Comparison of ENCODE assay signal across 8 mouse cellular contexts in the genomic region with DNA sequence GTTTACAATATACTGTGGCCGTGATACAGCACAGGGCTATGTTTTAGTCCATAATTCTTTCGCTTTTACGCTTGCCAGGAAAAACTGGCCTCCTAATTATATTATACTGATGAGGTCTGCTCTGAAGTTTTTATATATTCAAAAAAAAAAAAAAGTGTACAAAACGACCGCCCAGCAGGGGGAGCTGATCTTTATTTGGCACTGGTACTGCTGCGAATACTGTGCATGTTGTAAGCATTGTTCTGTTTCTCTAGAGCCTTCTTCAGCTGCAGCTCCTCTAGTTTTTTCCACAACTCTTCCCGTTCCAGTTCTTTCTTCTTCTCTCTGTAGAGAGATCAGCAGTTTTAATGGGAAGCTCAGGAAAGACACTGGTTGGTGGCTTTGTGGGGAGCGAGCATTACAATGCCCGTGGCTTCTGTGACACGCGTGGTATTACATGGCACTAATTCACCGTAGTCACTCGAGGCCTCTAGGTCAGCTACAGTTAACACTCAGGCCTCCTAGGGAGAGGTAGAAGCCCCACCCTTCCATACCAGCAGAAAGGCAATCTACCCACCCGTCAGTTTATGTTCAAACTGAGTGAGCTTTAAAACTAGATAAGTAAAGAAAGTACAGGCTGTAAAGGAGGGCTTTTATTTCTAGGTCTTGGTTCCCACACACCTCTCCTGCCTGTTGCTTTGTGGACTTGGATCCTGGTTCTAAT. TPM values are rescaled to one million over a fixed set of nuclear protein-coding genes. Genes with fewer than 3 reads are reported as not detected.
DNase-seq lines count a peak whose midpoint lies in the region; ATAC-seq lines count a peak whose summit lies in the region.

No protein-coding gene starts in this region.

- 0 out of 2 replicates have a peak, but pooled peaks cover 3% of the 10 kb centered on the region for H3K4me1 ChIP-seq in kidney, embryonic 15.5 days

- no peak overlapping the region for H3K4me2 ChIP-seq in kidney, embryonic 15.5 days

- peak; percentile 46 for DNase-seq in kidney, adult 9 months
- peak; percentile 49 for DNase-seq in adrenal gland, postnatal 25 days
- DNase-seq in fibroblast of lung, adult 2 months (ENCODE audit: low read depth): peak; percentile 42
- peak; percentile 71 for DNase-seq in kidney, postnatal 14 days

- no peak overlapping the region for H3K27ac ChIP-seq in kidney, embryonic 15.5 days

- no peaks in the 10 kb centered on the region for H3K9me3 ChIP-seq in kidney, embryonic 15.5 days (replicated peaks)

- no peak for ATAC-seq in kidney, embryonic 15.5 days (replicated peaks; ENCODE audit: low FRiP score)
- ATAC-seq in CD4-positive, CD25-positive, alpha-beta regulatory T cell, adult 4 months: peak; percentile 53
- peak; percentile 42 for ATAC-seq in megakaryocyte, adult 5-6 weeks (ENCODE audit: poor library complexity, severe bottlenecking)
- ATAC-seq in granulocyte monocyte progenitor cell, adult 5-6 weeks (replicated peaks; ENCODE audit: poor library complexity, severe bottlenecking): no peak

- no peak overlapping the region for H3K4me3 ChIP-seq in kidney, embryonic 15.5 days (replicated peaks)

- WGBS in kidney, embryonic 15.5 days: 65% methylated on average over 14 of the region's 14 CpGs

- H3K27me3 ChIP-seq in kidney, embryonic 15.5 days: no peaks in the 10 kb centered on the region

- no peak overlapping the region for H3K9ac ChIP-seq in kidney, embryonic 15.5 days

- peaks cover 90% of the 10 kb centered on the region for H3K36me3 ChIP-seq in kidney, embryonic 15.5 days

RNA-seq across cellular contexts. Expression of a gene that starts 27.2 kb away (rescaled TPM):
- polyA plus RNA-seq in kidney, embryonic 15.5 days (2015; fragmentation: Nextera tagmentation; extraction: Ambion mirVana): 21.3 and 24.7 TPM in 2 replicates
- 10 to 100 TPM; 24.4 to 29.2 TPM for polyA plus RNA-seq in CD4-positive, CD25-positive, alpha-beta regulatory T cell, adult 4 months (2017; shearing (Covaris generic))
- 7.4 and 7.7 TPM in 2 replicates for total RNA-seq in adrenal gland, postnatal 25 days (2021)
- 9.4 and 14.9 TPM in 2 replicates for total RNA-seq in megakaryocyte, adult 5-6 weeks (2015)
- 9.0 and 10.3 TPM in 2 replicates for total RNA-seq in megakaryocyte, adult 5-6 weeks (2017)
- total RNA-seq in granulocyte monocyte progenitor cell, adult 5-6 weeks (2014; fragmentation: Nextera tagmentation): 25.5 and 27.2 TPM in 2 replicates
- 19.7 and 23.2 TPM in 2 replicates for total RNA-seq in granulocyte monocyte progenitor cell, adult 5-6 weeks (2017)

RNA-seq across cellular contexts. Expression of a gene that starts 34.9 kb away (rescaled TPM):
- 93.6 and 98.5 TPM in 2 replicates for polyA plus RNA-seq in kidney, embryonic 15.5 days (2015; fragmentation: Nextera tagmentation; extraction: Ambion mirVana)
- 1 to 10 TPM in 1 of 2 experiments, not detected in 1; 1.5 TPM for polyA plus RNA-seq in CD4-positive, CD25-positive, alpha-beta regulatory T cell, adult 4 months (2017; shearing (Covaris generic))
- total RNA-seq in adrenal gland, postnatal 25 days (2021): 104 and 112 TPM in 2 replicates
- 14.9 and 15.1 TPM in 2 replicates for total RNA-seq in megakaryocyte, adult 5-6 weeks (2015)
- total RNA-seq in megakaryocyte, adult 5-6 weeks (2017): 4.6 and 6.3 TPM in 2 replicates
- 36.7 and 54.4 TPM in 2 replicates for total RNA-seq in granulocyte monocyte progenitor cell, adult 5-6 weeks (2014; fragmentation: Nextera tagmentation)
- total RNA-seq in granulocyte monocyte progenitor cell, adult 5-6 weeks (2017): 5.5 and 9.8 TPM in 2 replicates

RNA-seq across cellular contexts. Expression of a gene that starts 50.1 kb away (rescaled TPM):
- polyA plus RNA-seq in kidney, embryonic 15.5 days (2015; fragmentation: Nextera tagmentation; extraction: Ambion mirVana): 17.7 and 17.8 TPM in 2 replicates
- 10 to 100 TPM; 44.5 to 70.5 TPM for polyA plus RNA-seq in CD4-positive, CD25-positive, alpha-beta regulatory T cell, adult 4 months (2017; shearing (Covaris generic))
- 162 and 192 TPM in 2 replicates for total RNA-seq in adrenal gland, postnatal 25 days (2021)
- total RNA-seq in megakaryocyte, adult 5-6 weeks (2015): 333 and 372 TPM in 2 replicates
- total RNA-seq in megakaryocyte, adult 5-6 weeks (2017): 428 and 451 TPM in 2 replicates
- total RNA-seq in granulocyte monocyte progenitor cell, adult 5-6 weeks (2014; fragmentation: Nextera tagmentation): 117 and 162 TPM in 2 replicates
- total RNA-seq in granulocyte monocyte progenitor cell, adult 5-6 weeks (2017): 122 and 183 TPM in 2 replicates

Comparison
In these comparisons a context has a peak if more than half of its experiments do, and no peak if none do; other contexts are left out.
1. ATAC-seq: peak in CD4-positive, CD25-positive, alpha-beta regulatory T cell, adult 4 months (single experiment) and megakaryocyte, adult 5-6 weeks (single experiment); none in kidney, embryonic 15.5 days (single experiment) and granulocyte monocyte progenitor cell, adult 5-6 weeks (single experiment).
2. Peak in every context shown above with its lines, with median percentiles within 50 percentile points of each other: DNase-seq.